Mouse (Mus musculus): ENCODE measurements around the gene Mospd3. TPM values are rescaled to one million over a fixed set of nuclear protein-coding genes. Genes with fewer than 3 reads are reported as not detected.

The Mospd3 gene
- 10 to 100 TPM; 18.2 to 22.2 TPM for total RNA-seq (2021)

DNA sequence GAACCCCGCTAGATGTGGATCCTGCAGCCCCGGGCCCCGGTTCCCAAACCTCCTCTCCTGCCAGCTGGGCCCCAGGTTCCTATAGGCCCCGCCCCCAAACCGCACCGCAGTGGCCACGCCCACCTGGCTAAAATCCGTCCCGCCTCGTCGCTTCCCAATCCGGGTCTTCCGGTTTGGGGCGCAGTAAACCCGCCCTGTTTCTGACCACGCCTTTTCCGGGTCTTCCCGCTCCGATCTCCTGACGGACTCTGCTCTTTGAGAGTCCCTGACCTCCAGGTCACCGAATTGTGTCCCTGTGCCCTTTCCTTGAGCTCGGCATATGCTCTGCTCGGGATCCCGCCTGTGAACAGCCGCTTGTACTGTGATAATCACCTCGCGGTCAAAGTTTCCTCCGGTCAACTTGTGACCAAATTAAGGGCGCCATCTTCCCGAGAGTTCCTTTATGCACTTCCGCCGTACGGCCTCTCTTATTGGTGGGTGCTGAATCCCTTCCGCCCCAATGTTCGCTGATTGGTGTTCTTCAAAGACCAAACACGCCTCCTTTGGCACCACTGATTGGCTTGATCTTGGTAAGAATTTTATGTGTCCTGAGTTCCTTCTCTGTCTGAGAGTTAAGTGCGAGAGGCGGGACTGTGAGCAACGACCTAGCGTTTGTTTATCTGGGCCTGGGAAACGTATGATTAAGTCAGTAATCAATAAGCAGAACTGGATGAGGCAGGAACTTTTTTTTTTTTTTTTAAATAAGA lies at the start of gene Mospd3:
TSS of gene Mospd3 (minus strand) at position 440 of the 746 bp plus-strand sequence.
- DNase-seq (ENCODE audit: low spot score in 2 of 2): peak; percentile 95 to 98
- intact Hi-C loops (cut with DNase I): loop anchor here (2.0 kb wide), 2 partner anchors 28 to 68 kb away; partner anchors contain the start of genes Epo, Fbxo24, Gm20605 and Gnb2

DNA sequence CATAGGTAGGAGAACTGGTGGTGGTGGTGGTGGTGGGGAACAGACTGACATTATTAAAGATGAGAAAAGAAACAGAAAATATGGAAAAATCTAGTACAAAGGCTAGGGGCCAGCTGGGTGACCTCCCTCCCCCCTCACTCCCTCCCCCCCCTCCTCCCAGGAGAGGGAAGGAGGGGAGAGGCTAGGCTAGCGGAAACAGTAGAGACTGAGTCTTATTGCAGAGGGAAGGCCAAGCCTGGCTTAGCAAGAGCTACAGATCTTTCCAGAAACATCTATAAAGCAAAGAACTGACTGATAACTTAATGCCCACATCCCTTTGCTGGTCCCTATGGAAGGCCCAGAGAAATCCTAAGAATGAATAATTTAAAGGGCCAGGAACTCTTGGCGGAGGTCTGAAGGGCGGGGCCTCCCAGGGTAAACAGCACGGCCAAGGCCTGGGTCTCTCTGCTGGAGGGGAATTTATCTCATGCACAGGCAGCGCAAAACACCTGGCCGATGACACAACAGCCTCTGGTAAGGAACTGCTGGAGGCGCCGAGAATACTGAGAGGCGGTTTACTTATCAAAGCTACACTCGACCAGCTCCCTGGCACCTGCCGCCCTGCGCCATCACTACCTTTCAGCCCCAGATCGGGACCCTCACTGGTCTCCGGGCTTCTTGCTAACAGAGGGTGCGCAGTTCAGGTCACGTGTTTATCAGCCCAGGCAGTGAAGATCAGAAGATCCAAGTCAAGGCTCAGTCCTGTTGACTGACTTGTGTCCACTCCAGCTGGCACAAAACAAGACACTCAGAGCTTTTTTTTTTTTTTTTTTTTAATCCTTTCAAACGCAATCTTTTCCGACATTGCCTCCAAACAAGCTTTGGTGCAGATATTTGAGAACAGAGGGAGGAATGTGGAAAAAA lies 49.1 kb upstream of the Mospd3 start:
- no peak for DNase-seq (ENCODE audit: low spot score in 2 of 2)
- intact Hi-C loops (cut with DNase I): loop anchor here (5.0 kb wide), 1 partner anchor 138 kb away; no protein-coding TSS in a partner anchor

DNA sequence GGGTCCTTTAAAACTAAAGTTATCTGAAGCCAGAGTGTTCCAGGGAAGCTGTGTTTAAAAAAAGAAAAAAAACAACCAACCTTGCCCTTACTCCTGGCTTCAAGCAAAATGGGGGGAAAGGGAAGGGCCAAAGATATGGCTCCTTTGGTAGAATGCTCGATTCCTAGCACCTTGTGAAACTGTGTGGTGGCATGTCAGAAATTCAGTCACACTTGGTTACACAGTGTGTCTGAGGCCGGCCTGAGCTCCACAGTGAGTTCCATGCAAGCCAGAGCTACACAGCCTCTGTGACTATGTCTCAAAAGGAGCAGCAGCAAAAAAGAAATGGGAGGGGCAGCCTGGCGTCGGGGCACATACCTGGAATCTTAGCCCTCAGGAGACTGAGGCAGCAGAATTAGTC lies 48.4 kb upstream of the Mospd3 start:
- no peak for DNase-seq (ENCODE audit: low spot score in 2 of 2)
- intact Hi-C loops (cut with DNase I): loop anchor here (5.0 kb wide), 1 partner anchor 137 kb away; no protein-coding TSS in a partner anchor

DNA sequence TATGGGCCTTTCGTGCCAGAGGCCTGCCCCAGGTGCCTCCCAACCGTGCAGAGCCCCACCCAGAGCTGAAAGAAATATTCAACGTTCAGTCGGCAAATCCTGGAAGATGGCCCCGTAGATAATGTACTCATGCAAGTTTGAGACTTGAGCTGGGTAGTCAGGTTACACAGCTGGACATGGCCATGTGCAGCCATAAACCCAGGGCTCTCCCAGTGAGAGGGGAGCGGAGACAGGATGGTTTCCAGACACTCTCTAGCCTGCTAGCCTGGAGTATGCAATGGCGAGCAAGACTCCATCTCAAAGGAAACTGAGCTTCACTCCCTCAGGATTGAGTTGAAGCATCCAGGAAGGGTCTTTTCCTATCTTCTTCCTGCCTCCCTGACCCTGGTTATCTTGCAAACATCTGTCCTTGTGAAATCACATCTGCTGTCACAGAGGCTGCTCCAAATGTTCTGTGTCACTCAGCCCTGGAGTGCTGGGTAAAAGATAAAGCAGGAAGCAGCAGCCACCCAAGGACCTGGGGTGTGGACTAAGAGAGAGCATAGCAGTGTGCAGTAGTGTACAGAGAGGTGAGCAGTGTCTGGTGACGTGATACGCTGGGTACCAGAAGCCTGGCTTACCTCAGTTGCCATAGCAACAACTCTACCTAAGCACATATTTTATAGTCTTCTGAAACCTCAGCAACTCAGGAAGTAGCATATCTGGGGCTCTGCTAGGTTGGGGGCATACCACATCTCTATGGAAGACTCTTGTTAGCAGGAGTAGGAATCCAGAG lies 47.2 kb upstream of the Mospd3 start:
- peak in 1 of 2 experiments; percentile 29 for DNase-seq (ENCODE audit: low spot score in 2 of 2)

DNA sequence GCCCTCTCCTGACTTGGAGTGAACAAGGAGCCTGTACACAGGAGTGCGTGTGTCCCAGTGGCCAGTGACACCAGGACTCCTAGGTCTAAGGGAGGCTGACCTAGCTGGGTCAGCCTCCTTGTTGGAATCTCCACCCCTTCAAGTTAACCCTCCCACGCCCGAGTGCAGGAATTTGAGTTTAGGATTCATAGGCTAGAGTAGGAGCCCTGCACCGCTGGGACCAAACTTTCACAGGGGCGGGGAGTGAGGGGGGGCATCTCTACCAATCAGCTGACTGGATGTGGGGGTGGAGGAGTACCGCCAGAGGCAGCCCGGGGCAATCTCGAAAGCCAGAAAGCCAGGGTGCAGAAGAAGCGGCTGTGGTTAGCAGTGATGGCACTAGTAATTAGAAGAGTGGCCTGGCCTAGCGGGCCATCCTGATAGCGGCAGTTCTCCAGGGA lies 44.8 kb upstream of the Mospd3 start, which contains the start of gene Irs3:
TSS of gene Irs3 (minus strand) at position 63 of the 440 bp plus-strand sequence.
- no peak for DNase-seq (ENCODE audit: low spot score in 2 of 2)
- intact Hi-C loops (cut with DNase I): loop anchor here (5.0 kb wide), 1 partner anchor 133 kb away; no protein-coding TSS in a partner anchor

More for the DNA sequence above, 47.2 kb upstream of the Mospd3 start:
- intact Hi-C loops (cut with DNase I): loop anchor here (5.0 kb wide), 1 partner anchor 136 kb away; no protein-coding TSS in a partner anchor

DNA sequence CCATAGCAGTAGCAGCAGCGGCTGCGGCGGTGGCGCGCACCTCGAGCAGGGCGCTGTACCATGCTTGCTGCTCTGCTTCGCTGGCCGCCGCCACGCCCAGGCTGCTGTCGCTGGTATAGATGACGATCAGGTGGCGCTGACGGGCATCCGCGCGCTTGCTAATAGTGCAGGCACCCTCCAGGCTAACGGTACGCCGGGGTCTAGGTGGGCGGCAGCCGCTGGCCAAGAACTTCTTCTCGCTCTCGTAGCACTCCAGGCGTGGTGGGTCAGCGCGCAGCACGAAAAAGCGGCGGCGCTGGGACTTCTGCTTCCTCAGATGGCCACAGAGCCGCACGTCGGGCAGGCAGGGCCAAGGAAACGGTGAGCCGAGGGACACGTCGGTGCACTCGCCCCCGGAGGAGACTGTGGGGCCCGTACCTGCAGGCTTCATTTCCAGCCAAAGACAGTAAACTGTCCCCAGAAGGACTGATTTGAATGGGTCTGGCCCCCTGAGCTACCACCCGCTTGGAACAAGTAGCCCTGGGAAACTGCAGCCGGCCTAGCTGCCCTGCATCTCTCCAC lies 44.3 kb upstream of the Mospd3 start:
- DNase-seq (ENCODE audit: low spot score in 2 of 2): no peak
- intact Hi-C loops (cut with DNase I): loop anchor here (5.0 kb wide), 1 partner anchor 133 kb away; no protein-coding TSS in a partner anchor

DNA sequence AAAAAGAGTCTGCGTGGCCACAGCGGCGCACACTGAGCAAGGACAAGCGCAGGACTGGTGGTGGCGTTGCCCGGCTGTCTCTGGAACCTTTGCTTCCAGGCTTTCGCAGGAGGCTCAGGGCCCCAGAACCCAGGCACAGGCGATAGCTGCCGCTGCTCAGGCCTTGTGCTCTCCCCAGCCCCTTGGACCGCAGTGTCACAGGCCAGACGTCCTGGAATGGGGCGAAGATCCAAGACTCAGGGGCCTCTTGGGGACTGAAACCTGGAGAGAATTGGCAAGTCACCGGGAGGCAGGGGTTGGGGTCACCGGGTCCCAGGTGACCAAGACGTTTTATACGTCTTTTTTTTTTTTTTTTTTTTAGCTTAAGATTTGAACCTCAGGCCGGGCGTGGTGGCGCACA lies 43.6 kb upstream of the Mospd3 start:
- no peak for DNase-seq (ENCODE audit: low spot score in 2 of 2)
- intact Hi-C loops (cut with DNase I): no loop called here

DNA sequence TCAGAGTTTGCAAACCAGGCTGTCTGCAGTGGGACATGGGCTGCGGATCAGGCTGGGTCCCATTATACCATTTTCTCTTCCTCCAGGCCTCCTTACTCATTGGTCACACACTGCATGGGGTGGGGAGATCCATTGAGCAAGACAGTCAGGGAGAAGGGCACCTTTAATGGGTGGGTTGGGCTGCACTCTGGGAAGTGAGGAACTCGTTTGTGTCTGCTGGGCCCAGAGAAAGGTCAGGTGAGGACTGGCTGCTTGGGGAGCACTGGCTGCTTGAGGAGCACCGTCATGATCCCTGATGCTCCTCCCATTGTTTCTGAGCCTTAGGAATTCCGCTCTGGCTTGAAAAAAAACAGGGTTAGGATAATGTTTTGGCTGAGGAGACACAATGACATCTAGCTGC lies 42.0 kb upstream of the Mospd3 start:
- intact Hi-C loops (cut with DNase I): no loop called here
- no peak for DNase-seq (ENCODE audit: low spot score in 2 of 2)

DNA sequence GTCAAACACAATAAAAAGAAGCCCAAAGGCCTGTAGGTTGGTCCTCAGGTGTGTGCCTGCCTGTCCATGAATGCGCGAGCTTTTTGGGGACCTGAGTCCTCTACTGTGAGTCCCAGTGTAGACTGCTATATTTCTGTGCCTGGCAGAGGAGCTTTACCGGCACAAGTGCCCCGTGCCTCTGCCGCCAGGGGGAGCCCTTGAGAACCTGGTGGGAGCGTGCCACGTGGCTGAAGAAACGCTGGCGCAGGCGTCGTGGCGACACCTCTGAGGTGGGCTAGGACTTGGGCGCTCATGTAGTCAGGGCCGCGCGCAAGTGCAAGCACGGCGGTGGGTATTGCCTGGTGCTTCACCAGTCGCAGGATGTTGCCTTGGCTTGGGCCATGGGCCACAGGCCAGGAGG lies 40.2 kb upstream of the Mospd3 start, which contains the start of gene Sap25:
TSS of gene Sap25 (plus strand) at position 281 of the 400 bp plus-strand sequence.
- intact Hi-C loops (cut with DNase I): no loop called here
- no peak for DNase-seq (ENCODE audit: low spot score in 2 of 2)

DNA sequence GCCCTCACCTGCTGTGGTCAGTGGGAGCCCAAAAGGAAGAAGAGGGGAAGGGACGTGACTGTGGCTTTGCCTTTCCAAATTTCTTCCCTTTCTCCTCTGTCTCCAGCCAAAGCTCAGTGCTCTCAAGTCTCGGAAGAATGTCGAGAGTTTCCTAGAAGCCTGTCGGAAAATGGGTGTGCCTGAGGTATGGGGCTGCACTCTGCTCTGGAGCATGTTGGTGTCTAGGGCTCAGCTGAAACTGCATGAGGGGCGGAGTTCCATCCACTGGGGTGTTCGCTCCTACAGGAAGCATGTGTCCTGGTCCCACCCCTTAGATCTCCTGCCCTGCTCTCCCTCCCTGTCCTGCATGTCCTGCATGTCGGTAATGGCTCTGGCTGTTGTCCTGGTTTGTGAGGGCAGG lies 38.6 kb upstream of the Mospd3 start:
- DNase-seq (ENCODE audit: low spot score in 2 of 2): no peak
- intact Hi-C loops (cut with DNase I): no loop called here

DNA sequence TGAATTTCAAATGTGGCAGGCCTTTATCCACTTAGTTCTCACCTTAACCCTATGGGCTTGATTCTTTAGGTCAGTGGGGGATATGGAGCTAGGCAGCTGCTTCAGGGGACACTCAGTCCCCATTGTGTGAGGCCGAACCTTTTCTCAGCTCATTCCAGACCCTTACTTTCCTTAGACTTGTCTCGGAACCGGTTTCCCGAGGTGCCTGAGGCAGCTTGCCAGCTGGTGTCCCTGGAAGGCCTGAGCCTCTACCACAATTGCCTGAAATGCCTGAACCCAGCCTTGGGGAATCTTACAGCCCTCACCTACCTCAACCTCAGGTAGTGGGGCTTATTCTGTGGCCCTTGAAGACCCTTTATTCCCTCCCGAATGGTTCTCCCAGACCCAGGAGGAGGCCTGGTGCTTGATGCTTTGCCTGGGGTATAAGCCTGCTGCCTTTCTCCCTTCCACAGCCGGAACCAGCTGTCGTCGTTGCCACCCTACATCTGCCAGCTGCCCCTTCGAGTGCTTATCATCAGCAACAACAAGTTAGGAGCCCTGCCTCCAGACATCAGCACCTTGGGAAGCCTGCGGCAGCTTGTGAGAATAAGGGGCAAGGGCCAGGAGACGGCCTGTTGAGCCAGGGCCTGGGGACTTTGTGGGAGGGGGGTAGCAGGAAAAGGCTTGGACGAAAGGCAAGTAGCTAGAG lies 32.7 kb upstream of the Mospd3 start:
- intact Hi-C loops (cut with DNase I): no loop called here
- no peak for DNase-seq (ENCODE audit: low spot score in 2 of 2)

DNA sequence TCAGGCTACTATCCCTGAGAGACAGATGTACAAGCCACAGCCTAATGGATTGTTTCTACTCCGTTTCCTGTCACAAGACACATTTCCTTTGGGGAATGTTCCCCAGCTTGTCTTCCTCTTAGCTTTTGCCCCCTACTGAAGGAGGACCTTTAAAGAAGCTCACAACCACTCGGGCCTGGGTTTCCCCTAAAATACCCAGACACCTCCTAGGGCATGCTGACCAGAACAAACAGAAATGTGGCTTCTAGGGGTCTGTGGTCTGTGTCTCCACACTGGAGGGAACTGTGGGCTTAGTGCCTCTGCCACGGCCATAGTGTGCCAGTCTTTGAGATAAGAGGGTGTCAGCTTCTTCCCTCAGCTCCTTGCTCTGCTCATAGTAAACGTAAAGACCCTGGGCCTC lies 30.7 kb upstream of the Mospd3 start:
- DNase-seq (ENCODE audit: low spot score in 2 of 2): no peak
- intact Hi-C loops (cut with DNase I): no loop called here

DNA sequence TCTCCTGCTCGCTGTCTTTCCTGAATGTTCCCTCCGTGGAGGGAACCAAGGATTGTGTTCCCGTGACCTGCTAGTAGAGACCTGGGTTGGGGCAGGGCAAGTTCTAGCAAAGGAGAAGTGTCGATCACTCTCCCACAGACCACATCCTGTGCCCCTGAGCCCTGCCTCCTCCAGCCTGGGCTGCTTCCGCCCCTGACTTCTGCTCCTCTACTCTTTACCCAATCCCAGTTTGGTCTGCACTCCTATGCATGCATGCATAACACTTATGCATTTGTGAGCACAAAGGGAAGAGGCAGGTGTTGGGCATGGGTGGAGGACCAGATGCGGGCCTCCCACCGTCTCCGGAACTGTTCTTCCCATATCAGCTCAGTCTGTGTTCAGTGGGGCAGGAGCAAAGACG lies 30.3 kb upstream of the Mospd3 start:
- DNase-seq (ENCODE audit: low spot score in 2 of 2): peak in 1 of 2 experiments; percentile 64
- intact Hi-C loops (cut with DNase I): no loop called here

DNA sequence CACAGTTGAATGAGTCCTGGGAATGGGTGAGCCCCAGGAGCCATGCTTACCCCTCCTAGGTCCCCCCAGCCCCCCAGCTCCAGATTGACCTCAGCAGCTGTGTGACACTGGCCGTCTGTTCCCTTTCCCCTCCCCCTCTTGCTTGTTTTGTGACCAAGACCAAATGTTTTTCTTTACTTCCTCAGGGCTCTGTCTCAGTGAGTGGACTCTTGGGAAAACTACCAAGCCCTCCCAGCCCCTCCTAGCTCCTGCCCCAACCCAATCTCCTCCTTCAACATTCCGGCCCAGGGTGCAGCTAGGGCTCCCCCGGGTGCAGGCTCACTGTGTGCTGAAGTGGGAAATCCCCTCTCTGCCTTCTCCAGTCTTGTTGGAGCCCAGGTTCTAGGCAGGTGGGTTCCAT lies 29.7 kb upstream of the Mospd3 start:
- intact Hi-C loops (cut with DNase I): no loop called here
- no peak for DNase-seq (ENCODE audit: low spot score in 2 of 2)

DNA sequence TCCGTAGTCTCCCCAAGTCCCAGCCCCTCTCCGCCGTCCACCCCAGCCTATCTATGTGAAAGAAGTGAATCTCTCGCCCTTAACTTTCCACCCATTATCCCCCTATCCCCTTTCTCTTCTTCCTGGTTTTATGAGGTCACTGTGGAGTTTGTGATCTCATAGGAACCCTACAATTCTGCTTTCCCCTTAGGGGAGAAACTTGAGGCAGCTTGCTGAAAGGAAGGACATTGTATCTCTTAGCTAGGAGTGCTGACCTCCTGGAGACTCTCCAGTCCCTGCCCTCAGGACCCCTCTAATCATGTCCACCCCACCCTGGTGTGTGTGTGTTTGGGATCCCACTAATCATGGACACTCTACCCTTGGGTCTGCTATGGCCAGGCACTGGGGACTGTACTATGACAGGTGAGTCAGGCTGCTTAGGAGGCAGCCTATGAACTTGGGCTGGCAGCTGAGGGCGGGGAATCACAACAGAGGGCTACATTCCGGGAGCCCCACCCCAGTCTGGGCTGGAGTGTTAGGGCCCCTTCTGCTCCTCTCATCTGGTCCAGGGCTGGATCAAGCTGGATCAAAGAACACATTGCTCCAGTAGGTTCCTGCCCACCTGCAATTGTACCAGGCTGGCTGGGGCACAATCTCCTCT lies 29.2 kb upstream of the Mospd3 start:
- intact Hi-C loops (cut with DNase I): loop anchor here (1.0 to 2.0 kb wide), 2 partner anchors 29 to 97 kb away; partner anchors contain the start of genes Epo, Gnb2 and Mospd3
- no peak for DNase-seq (ENCODE audit: low spot score in 2 of 2)

DNA sequence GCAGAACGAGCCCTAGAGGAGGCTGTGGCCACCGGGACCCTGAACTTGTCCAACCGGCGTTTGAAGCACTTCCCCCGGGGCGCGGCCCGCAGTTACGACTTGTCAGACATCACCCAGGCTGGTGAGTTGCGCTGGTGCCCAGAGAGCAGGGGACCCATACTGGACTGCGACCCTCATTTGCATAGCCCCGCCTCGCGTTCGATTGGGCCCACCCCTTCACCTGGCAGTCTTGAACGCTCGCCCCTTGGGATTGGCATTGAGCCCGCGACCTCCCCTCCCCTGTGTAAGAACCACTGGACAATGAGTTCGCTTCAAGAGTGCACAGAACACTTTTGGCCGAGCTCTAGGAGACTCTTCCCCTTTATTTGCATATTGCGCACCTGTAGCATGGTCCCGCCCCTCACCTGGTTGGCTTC lies 28.5 kb upstream of the Mospd3 start:
- intact Hi-C loops (cut with DNase I): loop anchor here (1.0 to 2.0 kb wide), 2 partner anchors 29 to 96 kb away; partner anchors contain the start of genes Epo, Gnb2 and Mospd3
- no peak for DNase-seq (ENCODE audit: low spot score in 2 of 2)

DNA sequence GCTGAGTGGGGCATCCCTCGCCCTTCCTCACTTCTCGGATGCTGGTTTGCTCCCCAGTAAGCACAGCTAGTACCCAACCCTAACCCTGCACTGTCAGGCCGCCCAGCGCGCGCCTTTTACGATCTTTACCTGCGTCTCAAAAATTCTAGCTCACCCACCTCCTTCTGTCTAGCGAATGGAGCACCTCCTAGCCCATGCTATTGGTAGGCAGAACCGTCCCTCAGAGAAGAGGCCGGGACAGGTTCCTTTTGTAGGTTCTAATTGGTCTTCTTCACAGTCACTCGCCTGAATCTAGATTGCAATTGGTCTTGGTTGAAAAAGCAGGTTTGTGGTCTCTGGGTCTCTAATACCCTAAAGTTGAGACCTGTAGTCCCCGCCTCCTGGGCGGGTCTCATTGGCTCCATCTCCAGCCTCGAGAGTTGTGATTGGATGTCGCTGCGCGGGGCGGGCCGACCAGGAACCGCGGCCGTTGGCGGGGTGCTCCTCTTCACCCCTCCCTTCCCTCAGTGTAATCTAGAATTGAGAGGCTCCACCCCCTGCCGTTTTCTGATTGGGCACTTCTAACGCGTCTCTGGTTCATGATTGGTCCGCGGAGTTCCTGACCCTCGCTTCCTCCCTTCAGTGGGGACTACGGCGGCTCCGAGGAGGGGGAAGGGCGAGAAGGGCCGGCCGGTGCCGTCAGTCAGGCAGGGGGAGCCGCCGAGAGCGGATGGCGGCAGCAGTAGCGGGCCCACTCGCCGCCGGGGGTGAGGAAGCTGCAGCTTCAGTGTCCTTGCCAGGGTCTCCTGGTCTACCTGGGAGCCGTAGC lies 27.8 kb upstream of the Mospd3 start, which contains the start of the genes Fbxo24, Lrch4 and Gm20605:
TSS of gene Fbxo24 (minus strand) at position 505 of the 808 bp plus-strand sequence.
TSS of gene Lrch4 (plus strand) at position 624 of the 808 bp plus-strand sequence.
TSS of gene Gm20605 (plus strand) at position 678 of the 808 bp plus-strand sequence.
- DNase-seq (ENCODE audit: low spot score in 2 of 2): peak; percentile 98 to 100

More for the DNA sequence above, 27.8 kb upstream of the Mospd3 start, which contains the start of the genes Fbxo24, Lrch4 and Gm20605:
- intact Hi-C loops (cut with DNase I): loop anchor here (1.0 to 2.0 kb wide), 2 partner anchors 28 to 95 kb away; partner anchors contain the start of genes Epo, Gnb2 and Mospd3
